Mouse (Mus musculus) kidney, postnatal 25 days (tissue): ENCODE measurements around the gene Scp2.
"Not testable (repeated sequence)": the region's sequence is repeated elsewhere in the genome, so short reads cannot be mapped to it uniquely, and the experiment has no call there.

Source experiments
- DNase-seq, 2 experiments: peaks; one replicate each; pipeline ENCODE4 v3.0.0; 2021; ENCODE audit warnings: mixed read lengths in 2 of 2

Scp2 gene

GRCm38 (mm10) chr4:108144880-108145279, at the start of gene Scp2:
TSS of gene Scp2 (minus strand) at chr4:108144998.
- peak in 1 of 2 experiments; percentile 9 for DNase-seq

DNA sequence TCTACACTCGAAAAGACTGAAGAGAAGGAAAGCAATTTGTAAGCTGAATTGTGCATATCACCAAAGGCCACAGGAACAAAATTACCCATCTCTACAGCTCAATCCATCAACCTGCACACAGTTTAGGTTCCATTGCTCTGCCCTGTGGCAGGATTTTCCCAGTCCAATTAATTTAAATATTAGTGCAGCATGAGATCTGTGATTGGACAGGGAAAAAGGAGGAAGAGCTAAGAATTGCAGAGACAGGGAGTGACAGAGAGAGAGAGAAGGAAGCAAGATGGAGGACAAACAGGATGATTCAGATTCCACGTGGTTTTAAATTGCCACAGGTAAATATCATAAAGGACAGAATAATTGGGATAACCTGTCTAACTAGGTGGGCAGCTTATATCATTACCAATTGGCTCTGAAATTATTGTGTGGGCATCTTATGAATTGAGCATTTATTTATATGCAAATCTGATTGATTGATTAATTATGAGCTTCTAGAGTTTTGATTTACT, 48.1 kb upstream of the Scp2 start:
- no peak for DNase-seq

DNA sequence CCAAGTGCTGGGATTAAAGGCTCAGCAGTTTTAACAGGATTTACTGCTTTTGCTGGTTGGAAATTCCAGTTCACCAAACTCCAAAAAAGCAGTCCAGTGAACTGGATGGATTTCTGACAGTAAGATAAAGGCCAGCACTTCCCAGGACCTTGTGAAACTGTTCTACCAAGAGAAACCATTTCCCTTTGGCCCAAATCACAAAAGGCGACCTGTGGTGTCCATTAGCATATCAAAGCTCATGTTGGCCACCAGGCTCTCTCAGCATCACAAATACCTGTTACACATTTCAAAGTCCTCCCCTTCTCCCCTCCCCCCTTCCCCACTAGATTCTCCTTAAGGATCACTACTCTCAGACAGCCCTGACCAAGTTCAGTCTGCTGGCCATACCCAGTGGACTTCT, 37.5 kb upstream of the Scp2 start:
- DNase-seq, result no peak

DNA sequence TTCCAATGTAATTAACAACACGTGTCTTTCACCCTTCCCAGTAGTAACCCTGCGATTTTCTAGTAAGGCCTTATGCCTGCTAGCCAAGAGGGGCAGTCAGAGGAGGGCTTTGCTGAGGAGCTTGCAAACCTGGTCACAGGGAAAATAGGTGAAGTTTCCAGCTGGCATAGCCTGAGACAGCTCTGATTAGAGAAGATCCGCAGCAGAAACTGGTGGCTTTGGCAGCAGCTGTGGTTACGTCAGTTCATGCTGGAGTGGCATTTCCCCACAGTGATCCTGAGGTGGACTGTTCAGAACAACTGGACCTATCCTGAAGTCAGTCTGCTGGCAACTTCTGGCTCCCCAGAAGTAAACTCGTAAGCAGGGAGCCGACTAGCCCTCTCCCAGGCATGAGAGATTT, 23.3 kb upstream of the Scp2 start:
- DNase-seq, result no peak

DNA sequence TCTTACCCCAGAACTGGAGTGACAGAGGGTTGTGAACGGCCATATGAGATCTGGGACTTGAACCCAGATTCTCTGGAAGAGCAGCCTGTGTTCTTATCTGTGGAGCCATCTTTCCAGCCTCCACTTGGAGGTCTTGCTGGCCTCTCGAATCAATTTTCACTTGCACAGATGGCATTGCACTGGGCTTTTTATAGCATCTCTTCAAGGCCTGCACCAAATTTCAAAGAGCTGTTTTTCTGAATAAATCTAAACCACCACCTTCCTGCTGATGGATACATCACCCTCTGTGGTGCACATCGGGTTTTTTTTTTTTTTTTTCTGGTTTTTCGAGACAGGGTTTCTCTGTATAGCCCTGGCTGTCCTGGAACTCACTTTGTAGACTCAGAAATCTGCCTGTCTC, 22.1 kb upstream of the Scp2 start:
- DNase-seq, result no peak

GRCm38 (mm10) chr4:108165152-108165895, 20.5 kb upstream of the Scp2 start, which contains the start of gene Echdc2:
TSS of gene Echdc2 (plus strand) at chr4:108165437.
- peak; percentile 63 to 82 for DNase-seq

DNA sequence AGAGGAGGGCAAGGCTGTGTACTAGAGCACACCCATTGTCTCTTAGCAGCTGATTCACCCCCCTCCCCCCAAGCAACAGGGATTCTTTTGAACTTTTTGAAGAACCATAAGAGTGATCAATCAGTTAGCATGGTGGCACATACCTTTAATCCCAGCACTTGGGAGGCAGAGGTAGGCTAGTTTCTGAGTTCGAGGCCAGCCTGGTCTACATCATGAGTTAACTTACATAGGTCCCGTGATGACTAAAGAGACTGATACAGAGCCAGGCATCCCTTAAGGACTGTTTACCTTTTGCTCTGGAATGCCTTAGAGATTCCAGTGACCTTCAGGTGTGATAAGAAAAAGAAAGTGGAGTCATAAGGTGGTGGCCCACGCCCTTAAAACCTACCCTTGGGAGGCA, 18.5 kb upstream of the Scp2 start:
- DNase-seq, result no peak

- DNase-seq, result no peak
These were observed 17.1 kb upstream of the Scp2 start for GRCm38 (mm10) chr4:108161936-108162335.

- DNase-seq, result not testable (repeated sequence)
These were observed 10.3 kb upstream of the Scp2 start for GRCm38 (mm10) chr4:108155141-108155540.

- DNase-seq, result not testable (repeated sequence)
These were observed 756 bp upstream of the Scp2 start for GRCm38 (mm10) chr4:108145554-108145953.

DNA sequence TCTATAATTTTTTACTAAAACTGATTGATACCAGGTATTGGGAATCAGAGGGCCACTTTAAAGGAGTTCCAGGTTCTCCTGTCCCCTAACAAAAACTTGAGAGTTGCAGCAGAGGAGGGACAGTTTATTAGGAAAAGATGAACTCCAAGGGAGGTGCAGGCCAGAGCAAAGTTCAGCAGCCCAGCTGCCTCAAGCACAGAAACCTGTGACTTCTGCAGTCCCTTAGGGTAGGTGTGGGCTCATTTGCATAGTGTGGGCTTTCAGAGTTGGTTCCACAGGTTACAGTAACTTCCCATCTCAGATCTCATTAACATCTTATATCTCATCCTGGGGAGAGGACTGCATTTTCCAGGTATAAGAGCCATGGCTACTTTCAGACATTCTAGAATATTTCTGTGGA, 1.0 kb downstream of the Scp2 start:
- peak; percentile 62 to 85 for DNase-seq

DNA sequence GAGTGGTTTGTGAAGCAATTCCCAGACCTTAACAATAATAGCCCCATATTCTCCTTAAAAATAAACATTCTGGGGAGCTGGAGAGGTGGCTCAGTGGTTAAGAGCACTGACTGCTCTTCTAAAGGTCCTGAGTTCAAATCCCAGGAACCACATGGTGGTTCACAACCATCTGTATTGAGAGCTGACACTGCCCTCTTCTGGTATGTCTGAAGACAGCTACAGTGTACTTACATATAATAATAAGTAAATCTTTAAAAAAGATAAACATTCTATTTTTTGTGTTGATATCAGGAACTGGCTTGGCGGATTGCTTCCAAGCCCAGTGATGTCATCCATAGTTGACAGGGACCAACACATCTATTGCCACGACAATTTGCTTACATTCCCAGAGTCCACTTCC, 1.6 kb downstream of the Scp2 start:
- DNase-seq, result not testable (repeated sequence)

GRCm38 (mm10) chr4:108136938-108137337, 7.9 kb downstream of the Scp2 start:
- DNase-seq, result no peak

DNA sequence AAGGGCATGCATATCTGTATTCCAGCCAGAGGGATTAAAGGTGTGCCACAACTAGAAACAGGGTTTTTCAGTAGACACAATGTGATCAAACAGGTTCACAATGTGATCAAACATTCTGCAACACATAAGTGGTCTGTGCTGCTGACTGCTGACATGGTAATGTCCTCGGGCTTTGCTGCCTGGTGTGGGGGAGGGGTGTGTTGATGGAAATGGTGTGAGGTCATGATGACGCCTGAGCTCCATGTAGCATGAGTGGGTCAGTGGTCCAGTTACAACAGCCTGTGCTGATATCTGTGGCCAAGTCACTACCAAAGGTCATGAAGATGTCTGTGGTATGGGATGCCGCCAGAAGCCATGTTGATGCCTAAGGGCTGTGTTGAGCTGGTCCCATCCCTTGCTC, 14.3 kb downstream of the Scp2 start:
- DNase-seq, result no peak

DNA sequence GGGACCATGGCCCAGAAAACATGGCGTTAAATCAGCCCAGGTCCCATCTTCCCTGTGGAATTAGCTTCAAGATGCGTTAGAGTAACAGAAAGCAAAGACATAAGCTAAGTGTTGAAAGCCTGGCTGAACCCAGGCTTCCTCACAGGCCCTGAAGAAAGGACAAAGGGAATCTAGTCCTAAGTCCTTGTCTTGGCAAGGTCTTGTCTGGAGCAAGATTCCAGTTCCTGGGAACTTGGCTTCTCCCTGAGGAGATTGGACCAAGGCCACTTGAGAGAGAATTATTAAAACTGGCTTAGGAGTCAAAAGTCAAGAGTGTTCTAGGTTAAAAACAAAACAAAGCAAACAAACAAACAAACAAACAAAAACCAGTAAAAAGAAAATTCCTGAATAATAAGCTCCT, 16.5 kb downstream of the Scp2 start:
- no peak for DNase-seq

- no peak for DNase-seq
These were observed 17.3 kb downstream of the Scp2 start for GRCm38 (mm10) chr4:108127516-108127915.

DNA sequence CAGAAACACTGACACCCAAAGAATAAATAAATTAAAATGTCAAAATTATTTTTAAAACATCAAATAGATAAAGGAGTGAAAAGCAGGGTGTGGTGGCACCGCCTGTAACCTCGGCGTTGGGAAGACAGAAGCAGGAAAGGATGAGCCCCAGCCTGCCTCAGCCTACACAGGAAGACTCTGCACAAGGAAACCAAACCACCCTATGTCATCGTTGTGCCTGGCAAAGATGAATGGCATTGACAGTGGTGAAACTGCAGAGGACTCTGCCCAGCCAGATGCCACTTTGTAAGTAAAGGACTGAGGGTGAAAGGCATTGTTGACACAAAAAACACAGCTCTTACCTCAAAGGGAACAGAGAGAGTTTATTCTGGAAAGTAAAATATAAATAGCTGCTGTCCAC, 18.5 kb downstream of the Scp2 start:
- no peak for DNase-seq

GRCm38 (mm10) chr4:108124104-108124503, 20.7 kb downstream of the Scp2 start:
- no peak for DNase-seq

GRCm38 (mm10) chr4:108117924-108118876, 26.6 kb downstream of the Scp2 start:
- DNase-seq, result peak; percentile 94

- no peak for DNase-seq
These were observed 27.3 kb downstream of the Scp2 start for GRCm38 (mm10) chr4:108117488-108117887.

DNA sequence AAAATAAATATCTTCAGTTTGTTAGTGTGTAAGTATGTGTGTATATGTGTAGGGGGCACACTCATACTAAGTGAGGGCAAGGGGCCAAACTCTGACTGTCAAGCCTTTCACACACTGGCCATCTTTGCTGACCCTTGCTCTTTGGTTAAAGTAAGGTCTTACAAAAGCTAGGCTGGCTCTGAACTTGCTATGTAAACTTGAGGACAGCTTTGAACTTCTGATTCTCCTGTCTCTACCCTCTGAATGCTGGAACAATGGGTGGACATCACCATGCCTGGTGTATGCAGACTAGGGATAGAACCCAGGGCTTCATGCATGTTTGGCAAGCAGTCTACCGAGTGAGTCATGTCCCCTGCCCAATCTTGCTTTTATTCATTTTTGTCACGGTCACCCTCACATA, 28.3 kb downstream of the Scp2 start:
- DNase-seq, result no peak

DNA sequence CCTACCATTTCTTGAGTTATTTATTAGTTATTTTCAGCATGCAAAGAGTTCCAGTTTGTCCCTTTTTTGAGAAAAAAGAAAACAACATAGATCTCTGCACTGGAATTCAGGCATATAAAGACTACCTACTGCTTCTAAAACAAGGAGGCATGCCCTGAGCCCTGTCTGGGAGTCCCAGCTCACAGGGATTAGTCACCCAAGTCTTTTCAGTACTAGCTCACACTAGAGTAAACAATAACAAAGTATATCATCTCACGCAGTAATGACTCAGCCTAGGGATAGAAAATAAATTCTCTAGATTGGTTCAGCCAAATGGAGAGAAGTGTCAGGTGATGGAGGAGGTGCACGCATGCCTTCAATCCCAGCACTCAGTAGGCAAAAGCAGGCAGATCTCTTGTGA, 34.1 kb downstream of the Scp2 start:
- DNase-seq, result no peak

DNA sequence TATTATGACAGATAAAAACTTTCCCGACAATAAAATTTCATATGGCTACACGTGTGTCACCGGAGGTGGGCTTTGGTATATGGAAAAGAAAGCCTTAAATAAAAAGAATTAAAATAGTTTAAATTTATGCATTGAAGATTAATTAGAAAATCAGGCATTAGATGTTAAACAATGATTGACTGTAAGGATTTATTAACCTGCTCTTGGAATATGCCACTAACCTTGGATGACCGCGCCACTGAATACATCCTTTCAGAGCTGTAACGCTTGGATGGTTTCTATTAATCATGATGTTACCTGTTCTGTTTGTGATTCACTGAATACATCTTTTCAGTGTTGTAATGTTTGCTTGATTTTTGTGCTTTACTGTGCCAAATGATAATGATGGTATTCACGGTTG, 35.1 kb downstream of the Scp2 start:
- DNase-seq, result no peak

DNA sequence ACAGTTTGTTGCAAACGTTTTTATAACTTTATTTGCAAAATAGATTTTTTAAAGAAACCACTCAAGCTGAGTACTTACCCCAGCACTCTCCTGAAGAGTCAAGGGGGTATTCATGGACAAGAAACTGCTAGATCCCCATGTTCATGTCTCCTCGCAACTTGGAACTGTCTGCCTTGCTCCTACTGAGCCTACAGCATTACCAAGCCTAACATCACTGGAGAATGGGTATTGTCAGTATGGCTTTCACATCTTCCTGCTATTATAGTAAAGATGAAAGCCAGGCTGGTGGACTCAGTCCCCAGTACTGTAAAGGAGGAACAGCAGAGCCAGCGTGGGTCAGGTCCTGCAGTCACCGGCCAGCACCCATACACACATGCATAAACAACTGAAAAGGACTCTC, 48.5 kb downstream of the Scp2 start, which contains the start of gene Podn:
Gene Podn (minus strand): TSS at position 101 of the 400 bp plus-strand sequence.
- no peak for DNase-seq
